Mouse (Mus musculus): Measurements from ENCODE around the gene Olfr116. TPM values are rescaled to one million over a fixed set of nuclear protein-coding genes. Genes with fewer than 3 reads are reported as not detected.

Gene Olfr116
- polyA plus RNA-seq (2015; fragmentation: Nextera tagmentation; extraction: Ambion mirVana): not detected in 2 replicates

- WGBS: 70% methylated on average over 2 of the region's 2 CpGs
- TF ChIP-seq CTCF (IDR thresholded peaks at IDR 0.05; ENCODE audit: low read depth) (no peak), EP300 (optimal IDR thresholded peaks at IDR 0.05) (no peak)
These were observed at the start of gene Olfr116, which contains the start of gene Olfr115 for GRCm38 (mm10) chr17:37627009-37627408. TSS of gene Olfr116 (minus strand) at chr17:37627199. TSS of gene Olfr115 (minus strand) at chr17:37627109.

GRCm38 (mm10) chr17:37666688-37667087 is 39.7 kb upstream of the Olfr116 start, which contains the start of gene Olfr118:
TSS of gene Olfr118 (plus strand) at chr17:37666988.
- no peak for TF ChIP-seq CTCF (IDR thresholded peaks at IDR 0.05; ENCODE audit: low read depth)
- no peak for TF ChIP-seq EP300 (optimal IDR thresholded peaks at IDR 0.05)
- Histone ChIP-seq H3K4me1 (replicated peaks; ENCODE audit: control insufficient read depth, insufficient read depth) (no peaks in the 10 kb centered on the region), H3K9ac (ENCODE audit: low read length) (no peak within 1 kb of the TSS), H3K27me3 (ENCODE audit: control insufficient read depth, insufficient read depth, low read length) (no peaks in the 10 kb centered on the region), H3K4me2 (replicated peaks; ENCODE audit: low read depth) (no peak within 1 kb of the TSS), H3K4me3 (ENCODE audit: low read depth, low read length) (no peak within 1 kb of the TSS), H3K27ac (replicated peaks) (no peak within 1 kb of the TSS), H3K9me3 (ENCODE audit: control insufficient read depth, low read length) (no peaks in the 10 kb centered on the region), H3K36me3 (ENCODE audit: control insufficient read depth, insufficient read depth, low read length) (no peaks in the 10 kb centered on the region)
- DNase-seq (ENCODE audit: low spot score) (no peak), ATAC-seq (ENCODE audit: low FRiP score, low TSS enrichment) (no peak)
- 53% methylated on average over 2 of the region's 2 CpGs for WGBS

More at GRCm38 (mm10) chr17:37627009-37627408, at the start of gene Olfr116, which contains the start of gene Olfr115:
- no peaks in the 10 kb centered on the region for H3K4me1 ChIP-seq (replicated peaks; ENCODE audit: control insufficient read depth, insufficient read depth)
- ATAC-seq (ENCODE audit: low FRiP score, low TSS enrichment) (no peak), DNase-seq (ENCODE audit: low spot score) (no peak)
- no peak within 1 kb of the TSS for H3K27ac ChIP-seq (replicated peaks)
- no peak within 1 kb of the TSS for H3K9ac ChIP-seq (ENCODE audit: low read length)
- no peak within 1 kb of the TSS for H3K4me2 ChIP-seq (replicated peaks; ENCODE audit: low read depth)
- H3K9me3 ChIP-seq (ENCODE audit: control insufficient read depth, low read length): no peaks in the 10 kb centered on the region
- H3K27me3 ChIP-seq (ENCODE audit: control insufficient read depth, insufficient read depth, low read length): no peaks in the 10 kb centered on the region
- no peaks in the 10 kb centered on the region for H3K36me3 ChIP-seq (ENCODE audit: control insufficient read depth, insufficient read depth, low read length)
- H3K4me3 ChIP-seq (ENCODE audit: low read depth, low read length): no peak within 1 kb of the TSS

- no peak for ATAC-seq (ENCODE audit: low FRiP score, low TSS enrichment)
- H3K4me2 ChIP-seq (replicated peaks; ENCODE audit: low read depth): no peak within 1 kb of the TSS
- H3K9ac ChIP-seq (ENCODE audit: low read length): no peak within 1 kb of the TSS
- H3K4me1 ChIP-seq (replicated peaks; ENCODE audit: control insufficient read depth, insufficient read depth): no peaks in the 10 kb centered on the region
- no peak for DNase-seq (ENCODE audit: low spot score)
- TF ChIP-seq CTCF (IDR thresholded peaks at IDR 0.05; ENCODE audit: low read depth) (no peak), EP300 (optimal IDR thresholded peaks at IDR 0.05) (no peak)
- no peak within 1 kb of the TSS for H3K4me3 ChIP-seq (ENCODE audit: low read depth, low read length)
- H3K27me3 ChIP-seq (ENCODE audit: control insufficient read depth, insufficient read depth, low read length): no peaks in the 10 kb centered on the region
- H3K36me3 ChIP-seq (ENCODE audit: control insufficient read depth, insufficient read depth, low read length): no peaks in the 10 kb centered on the region
- H3K27ac ChIP-seq (replicated peaks): no peak within 1 kb of the TSS
- WGBS: 46% methylated on average over 1 of the region's 1 CpGs
- no peaks in the 10 kb centered on the region for H3K9me3 ChIP-seq (ENCODE audit: control insufficient read depth, low read length)
These were observed 36.7 kb upstream of the Olfr116 start, which contains the start of gene Olfr117 for GRCm38 (mm10) chr17:37663682-37664081. TSS of gene Olfr117 (minus strand) at chr17:37663782.

GRCm38 (mm10) chr17:37592643-37593042 is 34.4 kb downstream of the Olfr116 start, which contains the start of gene Olfr114:
TSS of gene Olfr114 (minus strand) at chr17:37592743.
- Histone ChIP-seq H3K9ac (ENCODE audit: low read length) (no peak within 1 kb of the TSS), H3K27me3 (ENCODE audit: control insufficient read depth, insufficient read depth, low read length) (no peaks in the 10 kb centered on the region), H3K4me3 (ENCODE audit: low read depth, low read length) (no peak within 1 kb of the TSS), H3K27ac (replicated peaks) (no peak within 1 kb of the TSS), H3K36me3 (ENCODE audit: control insufficient read depth, insufficient read depth, low read length) (no peaks in the 10 kb centered on the region), H3K9me3 (ENCODE audit: control insufficient read depth, low read length) (no peaks in the 10 kb centered on the region), H3K4me2 (replicated peaks; ENCODE audit: low read depth) (no peak within 1 kb of the TSS), H3K4me1 (replicated peaks; ENCODE audit: control insufficient read depth, insufficient read depth) (no peaks in the 10 kb centered on the region)
- no peak for DNase-seq (ENCODE audit: low spot score)
- no peak for TF ChIP-seq EP300 (optimal IDR thresholded peaks at IDR 0.05)
- no peak for TF ChIP-seq CTCF (IDR thresholded peaks at IDR 0.05; ENCODE audit: low read depth)
- no peak for ATAC-seq (ENCODE audit: low FRiP score, low TSS enrichment)

GRCm38 (mm10) chr17:37577563-37577962 is 49.4 kb downstream of the Olfr116 start, which contains the start of gene Olfr113:
TSS of gene Olfr113 (minus strand) at chr17:37577663.
- TF ChIP-seq CTCF (IDR thresholded peaks at IDR 0.05; ENCODE audit: low read depth) (no peak), EP300 (optimal IDR thresholded peaks at IDR 0.05) (no peak)
- Histone ChIP-seq H3K27ac (replicated peaks) (no peak within 1 kb of the TSS), H3K4me1 (replicated peaks; ENCODE audit: control insufficient read depth, insufficient read depth) (no peaks in the 10 kb centered on the region), H3K4me3 (ENCODE audit: low read depth, low read length) (no peak within 1 kb of the TSS), H3K4me2 (replicated peaks; ENCODE audit: low read depth) (no peak within 1 kb of the TSS), H3K36me3 (ENCODE audit: control insufficient read depth, insufficient read depth, low read length) (no peaks in the 10 kb centered on the region), H3K9me3 (ENCODE audit: control insufficient read depth, low read length) (no peaks in the 10 kb centered on the region), H3K27me3 (ENCODE audit: control insufficient read depth, insufficient read depth, low read length) (no peaks in the 10 kb centered on the region), H3K9ac (ENCODE audit: low read length) (no peak within 1 kb of the TSS)
- no peak for ATAC-seq (ENCODE audit: low FRiP score, low TSS enrichment)
- no peak for DNase-seq (ENCODE audit: low spot score)

Other genes starting within 250 kb of the Olfr116 start
- gene Olfr105-ps, start 248.2 kb downstream of the Olfr116 start, polyA plus RNA-seq (2015; fragmentation: Nextera tagmentation; extraction: Ambion mirVana): not detected in 2 replicates
- gene Olfr106-ps, start 236.8 kb downstream of the Olfr116 start, polyA plus RNA-seq (2015; fragmentation: Nextera tagmentation; extraction: Ambion mirVana): not detected in 2 replicates
- not detected in 2 replicates for gene Olfr107, start 228.0 kb downstream of the Olfr116 start, polyA plus RNA-seq (2015; fragmentation: Nextera tagmentation; extraction: Ambion mirVana)
- gene Olfr108, start 181.7 kb downstream of the Olfr116 start, polyA plus RNA-seq (2015; fragmentation: Nextera tagmentation; extraction: Ambion mirVana): not detected in 2 replicates
- 0.02 TPM in 1 of 2 replicates, not detected in the other for gene Olfr109, start 168.3 kb downstream of the Olfr116 start, polyA plus RNA-seq (2015; fragmentation: Nextera tagmentation; extraction: Ambion mirVana)
- gene H2-M2, start 143.6 kb downstream of the Olfr116 start, polyA plus RNA-seq (2015; fragmentation: Nextera tagmentation; extraction: Ambion mirVana): not detected in 2 replicates
- gene Olfr110, start 134.7 kb downstream of the Olfr116 start, polyA plus RNA-seq (2015; fragmentation: Nextera tagmentation; extraction: Ambion mirVana): not detected in 2 replicates
- not detected in 2 replicates for gene Olfr111, start 119.2 kb downstream of the Olfr116 start, polyA plus RNA-seq (2015; fragmentation: Nextera tagmentation; extraction: Ambion mirVana)
- not detected in 2 replicates for gene Olfr112, start 57.7 kb downstream of the Olfr116 start, polyA plus RNA-seq (2015; fragmentation: Nextera tagmentation; extraction: Ambion mirVana)
- gene Olfr113, start 49.5 kb downstream of the Olfr116 start, polyA plus RNA-seq (2015; fragmentation: Nextera tagmentation; extraction: Ambion mirVana): not detected in 2 replicates
- gene Olfr114, start 34.5 kb downstream of the Olfr116 start, polyA plus RNA-seq (2015; fragmentation: Nextera tagmentation; extraction: Ambion mirVana): not detected in 2 replicates
- gene Olfr115, start 90 bp downstream of the Olfr116 start, polyA plus RNA-seq (2015; fragmentation: Nextera tagmentation; extraction: Ambion mirVana): not detected in 2 replicates
- gene Olfr117, start 36.6 kb upstream of the Olfr116 start, polyA plus RNA-seq (2015; fragmentation: Nextera tagmentation; extraction: Ambion mirVana): not detected in 2 replicates
- not detected in 2 replicates for gene Olfr118, start 39.8 kb upstream of the Olfr116 start, polyA plus RNA-seq (2015; fragmentation: Nextera tagmentation; extraction: Ambion mirVana)
- not detected in 2 replicates for gene Olfr119, start 69.4 kb upstream of the Olfr116 start, polyA plus RNA-seq (2015; fragmentation: Nextera tagmentation; extraction: Ambion mirVana)
- not detected in 2 replicates for gene Olfr120, start 94.6 kb upstream of the Olfr116 start, polyA plus RNA-seq (2015; fragmentation: Nextera tagmentation; extraction: Ambion mirVana)
- not detected in 2 replicates for gene Olfr121, start 121.7 kb upstream of the Olfr116 start, polyA plus RNA-seq (2015; fragmentation: Nextera tagmentation; extraction: Ambion mirVana)
- not detected in 2 replicates for gene Olfr122, start 141.4 kb upstream of the Olfr116 start, polyA plus RNA-seq (2015; fragmentation: Nextera tagmentation; extraction: Ambion mirVana)
- not detected in 2 replicates for gene Olfr123, start 166.3 kb upstream of the Olfr116 start, polyA plus RNA-seq (2015; fragmentation: Nextera tagmentation; extraction: Ambion mirVana)
- not detected in 2 replicates for gene Olfr124, start 172.7 kb upstream of the Olfr116 start, polyA plus RNA-seq (2015; fragmentation: Nextera tagmentation; extraction: Ambion mirVana)
- gene Olfr125, start 205.8 kb upstream of the Olfr116 start, polyA plus RNA-seq (2015; fragmentation: Nextera tagmentation; extraction: Ambion mirVana): not detected in 2 replicates
- not detected in 2 replicates for gene Olfr126, start 220.3 kb upstream of the Olfr116 start, polyA plus RNA-seq (2015; fragmentation: Nextera tagmentation; extraction: Ambion mirVana)

Data from stomach, postnatal 0 days (tissue).